Mouse (Mus musculus) liver, postnatal 0 days (tissue): ENCODE data around the gene Rai1.

Source experiments
- CTCF ChIP-seq: sonication (generic); IDR thresholded peaks from 2 replicates; pipeline ENCODE4 v1.5.1; 2016; ENCODE audit warnings: antibody characterized with exemption, low read depth
- EP300 ChIP-seq: IDR thresholded peaks from 2 replicates; pipeline ENCODE4 v1.6.1; 2016; ENCODE audit warnings: antibody characterized with exemption, low read depth, mild to moderate bottlenecking

DNA sequence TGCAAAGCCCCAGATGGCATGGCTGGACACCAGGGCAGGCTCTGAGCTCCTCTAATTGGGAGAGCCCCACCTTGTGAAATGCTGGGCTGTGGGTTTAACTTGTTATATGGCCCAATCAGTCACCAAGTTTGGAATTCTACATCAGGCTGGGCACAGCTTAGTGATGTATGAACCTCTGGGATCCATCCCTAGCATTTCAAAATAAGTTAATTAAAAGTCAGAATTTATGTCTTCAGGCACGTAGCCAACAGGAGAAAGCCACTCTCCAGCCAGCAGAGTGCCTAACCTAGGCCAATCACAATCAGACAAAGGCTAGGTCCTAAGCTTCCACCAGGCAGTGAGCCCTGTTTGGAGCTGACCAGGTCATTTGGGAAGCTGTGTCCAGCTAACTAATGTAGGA lies 111.9 kb downstream of the Rai1 start:
- no peak for TF ChIP-seq CTCF
- no peak for TF ChIP-seq EP300
